Mouse (Mus musculus) stomach, embryonic 16.5 days (tissue): Measurements from ENCODE around the gene Srcap. TPM values are rescaled to one million over a fixed set of nuclear protein-coding genes. Genes with fewer than 3 reads are reported as not detected.

ENCODE experiments used
- ATAC-seq: fragments of 200-750 bp; cut with Nextera tagmentation; 2 replicates; pipeline ENCODE4 v1.8.0; 2017; ENCODE audit warnings: moderate number of reproducible peaks, moderate TSS enrichment; ENCODE audit not compliant: insufficient read depth, low FRiP score
- H3K27ac ChIP-seq: fragments of 300-500 bp; sonication (generic); 2 replicates; pipeline ENCODE4 v1.5.1; 2014; ENCODE audit warnings: low read length
- H3K27me3 ChIP-seq: fragments of 300-500 bp; sonication (generic); 2 replicates; pipeline ENCODE4 v1.6.1; 2014; ENCODE audit warnings: low read length, control low read depth, mixed read lengths; ENCODE audit not compliant: control insufficient read depth, insufficient read depth
- H3K36me3 ChIP-seq: fragments of 300-500 bp; sonication (generic); 2 replicates; pipeline ENCODE4 v1.6.1; 2014; ENCODE audit warnings: low read length; ENCODE audit not compliant: control insufficient read depth, insufficient read depth
- H3K4me1 ChIP-seq: fragments of 300-500 bp; sonication (generic); 2 replicates; pipeline ENCODE4 v1.6.1; 2014; ENCODE audit warnings: low read length, control low read depth, mixed read lengths; ENCODE audit not compliant: control insufficient read depth, insufficient read depth
- H3K4me2 ChIP-seq: fragments of 300-500 bp; sonication (generic); 2 replicates; pipeline ENCODE4 v1.6.1; 2014; ENCODE audit warnings: low read depth, low read length, mixed read lengths
- H3K4me3 ChIP-seq: fragments of 300-500 bp; sonication (generic); replicated peaks from 2 replicates; pipeline ENCODE4 v1.5.1; 2014; ENCODE audit warnings: mild to moderate bottlenecking, low read length
- H3K9ac ChIP-seq: fragments of 300-500 bp; sonication (generic); 2 replicates; pipeline ENCODE4 v1.6.1; 2014; ENCODE audit warnings: low read length
- H3K9me3 ChIP-seq: fragments of 300-500 bp; sonication (generic); replicated peaks from 2 replicates; pipeline ENCODE4 v1.6.1; 2016; ENCODE audit warnings: low read length, control low read depth; ENCODE audit not compliant: control insufficient read depth
- WGBS: fragments of 180-500 bp; shearing (Covaris S2); extraction: QIAGEN DNeasy Blood & Tissue Kit; methylation state at CpG from one replicate; pipeline ENCODE4 v1.1.7; 2014; 5-methylcytosine and 5-hydroxymethylcytosine counted together
- polyA plus RNA-seq: library from polyadenylated mRNA; unstranded; fragments of >200 nt; fragmentation: Nextera tagmentation; extraction: Ambion mirVana; gene quantifications from 2 replicates; pipeline ENCODE4 v1.2.1, GENCODE M21; 2015

The Srcap gene
- polyA plus RNA-seq, 1 experiment from 2014 or later = 32.4 TPM

DNA sequence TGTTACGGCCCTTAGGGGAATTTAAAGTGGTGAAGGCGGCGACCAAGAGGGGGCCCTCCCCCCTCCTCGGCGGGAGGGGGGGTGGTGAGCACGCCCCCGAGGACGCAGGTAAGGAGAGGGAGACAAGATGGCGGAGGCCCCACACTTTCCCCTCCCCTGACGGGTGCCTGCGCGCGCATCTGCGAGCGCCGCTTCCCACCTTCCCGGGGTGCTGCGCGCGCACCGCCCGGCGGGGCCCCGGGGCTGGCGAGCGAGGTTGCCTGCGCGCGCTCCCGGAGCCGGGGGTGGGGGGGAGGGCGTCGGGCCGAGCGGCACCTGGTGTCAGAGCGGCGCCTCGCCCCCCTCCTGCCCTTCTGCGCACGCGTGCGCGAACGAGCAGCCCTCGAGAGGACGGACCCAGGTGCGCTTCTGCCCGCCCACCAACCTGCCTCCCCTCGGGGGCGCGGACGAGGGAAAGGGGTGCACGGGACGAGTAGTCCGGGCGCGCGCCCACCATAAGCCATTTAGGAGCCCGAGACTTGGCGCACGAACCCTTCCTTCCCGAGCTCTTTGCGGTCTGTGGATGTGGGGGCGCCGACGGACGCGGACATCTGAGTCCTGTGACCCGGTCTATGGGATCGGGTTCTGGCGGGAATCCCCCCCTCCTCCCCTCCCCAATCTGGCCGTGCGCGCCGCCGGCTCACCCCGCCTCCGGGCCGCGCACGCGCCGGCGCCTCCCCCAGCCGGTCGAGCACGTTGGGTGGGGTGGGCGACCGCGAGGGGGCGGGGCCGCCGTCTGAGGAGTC lies 640 bp downstream of the Srcap start:
- peak overlapping the region; percentile 91 for H3K4me3 ChIP-seq
- H3K36me3 ChIP-seq = peaks cover 11% of the 10 kb centered on the region; the same call in 1 of the 2 replicates
- H3K4me1 ChIP-seq = peaks cover 17% of the 10 kb centered on the region
- peak overlapping the region; percentile 99 for H3K27ac ChIP-seq
- H3K27me3 ChIP-seq = no peaks in the 10 kb centered on the region
- peak overlapping the region; percentile 67 for H3K4me2 ChIP-seq
- H3K9ac ChIP-seq = peak overlapping the region; percentile 94
- WGBS = 0% methylated on average over 72 of the region's 93 CpGs
- no peaks in the 10 kb centered on the region for H3K9me3 ChIP-seq
- ATAC-seq = peak; percentile 91

DNA sequence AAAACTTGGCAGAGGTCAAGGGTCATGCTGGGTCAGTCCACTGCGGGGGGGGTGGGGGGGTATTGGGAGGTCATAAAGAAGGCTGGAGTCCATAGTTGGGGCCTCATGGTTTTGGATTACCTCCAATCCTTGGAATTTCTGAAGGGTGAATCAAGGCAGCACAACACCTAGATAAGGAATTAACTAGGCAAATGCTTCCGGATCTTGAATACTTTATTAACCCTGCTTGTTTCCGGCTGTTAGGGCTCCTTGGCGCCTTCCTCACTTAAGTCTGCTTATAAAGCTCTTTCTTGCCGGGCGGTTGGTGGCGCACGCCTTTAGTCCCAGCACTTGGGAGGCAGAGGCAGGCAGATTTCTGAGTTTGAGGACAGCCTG lies 1.2 kb downstream of the Srcap start:
- ATAC-seq = no peak
- WGBS = 29% methylated on average over 8 of the region's 8 CpGs
- H3K9ac ChIP-seq = peak overlapping the region; percentile 94

DNA sequence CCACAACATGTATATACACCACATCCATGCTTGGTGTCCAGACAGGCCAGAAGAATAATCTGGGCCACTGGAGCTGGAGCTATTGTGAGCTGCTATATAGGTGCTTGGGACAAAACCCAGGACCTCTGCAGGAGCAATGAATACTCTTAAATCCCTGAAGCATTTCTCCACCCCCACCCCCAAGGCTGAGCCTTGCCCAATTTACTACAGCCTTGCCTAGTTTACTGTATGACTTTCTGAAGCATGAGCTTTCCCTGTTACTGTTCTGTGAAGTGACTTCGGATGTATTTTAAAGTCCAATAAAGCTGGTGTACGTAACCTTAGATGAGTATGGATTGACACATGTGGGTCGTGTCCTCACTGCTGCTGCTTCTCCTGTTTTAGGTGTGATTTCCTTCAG lies 2.0 kb downstream of the Srcap start:
- 66% methylated on average over 3 of the region's 3 CpGs for WGBS
- H3K36me3 ChIP-seq = peaks cover 11% of the 10 kb centered on the region; the same call in 1 of the 2 replicates
- ATAC-seq = no peak

More for the DNA sequence above, 1.2 kb downstream of the Srcap start:
- Histone ChIP-seq H3K27me3 (no peaks in the 10 kb centered on the region), H3K9me3 (no peaks in the 10 kb centered on the region), H3K4me3 (peak overlapping the region; percentile 91), H3K36me3 (peaks cover 11% of the 10 kb centered on the region; the same call in 1 of the 2 replicates), H3K27ac (peak overlapping the region; percentile 99), H3K4me1 (peaks cover 17% of the 10 kb centered on the region), H3K4me2 (peak overlapping the region; percentile 67)

DNA sequence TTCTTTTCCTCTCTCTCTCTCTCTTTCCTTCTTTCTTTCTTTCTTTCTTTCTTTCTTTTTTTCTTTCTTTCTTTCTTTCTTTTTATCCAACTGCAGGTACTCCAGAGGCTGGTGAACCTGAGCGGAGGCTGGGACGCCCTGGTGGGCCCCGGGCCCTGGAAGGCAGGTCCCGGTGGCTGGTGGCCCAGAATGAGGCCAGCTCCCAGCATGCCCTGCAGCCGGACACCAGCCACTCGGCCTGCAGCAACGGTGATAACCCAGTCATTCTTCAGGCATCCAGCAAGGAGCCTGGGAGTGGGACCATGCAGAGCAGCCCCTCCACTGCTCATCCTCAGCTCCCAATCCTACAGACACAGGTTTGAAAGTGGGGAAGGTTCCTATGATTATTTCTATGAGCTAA lies 4.1 kb downstream of the Srcap start:
- Histone ChIP-seq H3K4me3 (no peak overlapping the region), H3K27me3 (no peaks in the 10 kb centered on the region), H3K9me3 (no peaks in the 10 kb centered on the region), H3K36me3 (peaks cover 16% of the 10 kb centered on the region; the same call in 1 of the 2 replicates), H3K9ac (no peak overlapping the region), H3K4me1 (peaks cover 17% of the 10 kb centered on the region), H3K4me2 (no peak overlapping the region), H3K27ac (no peak overlapping the region)
- WGBS = 92% methylated on average over 7 of the region's 7 CpGs
- no peak for ATAC-seq

More for the DNA sequence above, 2.0 kb downstream of the Srcap start:
- Histone ChIP-seq H3K9ac (no peak overlapping the region; the same call in 1 of the 2 replicates), H3K27ac (peak overlapping the region; percentile 99), H3K27me3 (no peaks in the 10 kb centered on the region), H3K4me2 (peak overlapping the region; percentile 67), H3K4me3 (peak overlapping the region; percentile 91), H3K9me3 (no peaks in the 10 kb centered on the region), H3K4me1 (peaks cover 17% of the 10 kb centered on the region)

DNA sequence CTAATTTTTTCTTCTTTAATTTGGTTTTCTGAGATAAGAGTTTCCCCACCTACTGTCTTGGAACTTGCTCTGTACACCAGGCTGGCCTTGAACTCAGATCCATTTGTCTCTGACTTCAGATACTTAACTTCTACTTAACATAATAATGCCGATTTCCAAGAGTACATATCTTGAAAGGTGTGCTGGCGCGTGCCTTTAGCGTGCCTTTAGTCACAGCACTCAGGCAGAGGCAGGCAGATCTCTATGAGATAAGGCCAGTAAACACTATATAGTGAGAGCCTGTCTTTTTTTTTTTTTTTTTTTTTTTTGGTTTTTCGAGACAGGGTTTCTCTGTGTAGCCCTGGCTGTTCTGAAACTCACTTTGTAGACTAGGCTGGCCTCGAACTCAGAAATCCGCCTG lies 4.6 kb downstream of the Srcap start:
- Histone ChIP-seq H3K27ac (no peak overlapping the region), H3K4me3 (no peak overlapping the region), H3K4me2 (no peak overlapping the region), H3K4me1 (peaks cover 14% of the 10 kb centered on the region), H3K9ac (no peak overlapping the region), H3K36me3 (peaks cover 18% of the 10 kb centered on the region), H3K27me3 (no peaks in the 10 kb centered on the region), H3K9me3 (no peaks in the 10 kb centered on the region)
- ATAC-seq = no peak
- 95% methylated on average over 6 of the region's 7 CpGs for WGBS

DNA sequence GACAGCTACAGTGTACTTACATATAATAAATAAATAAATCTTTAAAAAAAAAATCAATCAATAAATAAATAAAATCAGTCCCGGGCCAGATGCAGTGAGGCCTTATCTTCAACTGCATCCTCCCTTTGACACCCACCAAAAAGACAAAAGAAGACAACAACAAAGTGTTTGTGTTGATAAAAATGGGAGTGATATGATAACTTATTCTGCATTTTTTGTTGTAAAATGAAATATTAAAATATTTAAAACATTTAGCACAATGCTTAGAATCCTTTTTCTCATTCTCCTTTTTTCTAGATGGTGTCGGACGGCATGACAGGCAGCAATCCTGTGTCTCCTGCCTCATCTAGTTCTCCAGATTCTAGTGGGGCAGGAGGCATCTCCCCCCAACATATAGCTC lies 7.5 kb downstream of the Srcap start, which contains the start of gene Gm42715:
Gene Gm42715 (plus strand): TSS at position 301 of the 400 bp plus-strand sequence.
- Histone ChIP-seq H3K4me1 (no peaks in the 10 kb centered on the region), H3K27me3 (no peaks in the 10 kb centered on the region), H3K4me2 (no peak within 1 kb of the TSS), H3K9me3 (no peaks in the 10 kb centered on the region), H3K27ac (no peak within 1 kb of the TSS), H3K36me3 (peaks cover 22% of the 10 kb centered on the region), H3K4me3 (no peak within 1 kb of the TSS), H3K9ac (no peak within 1 kb of the TSS)
- 87% methylated on average over 3 of the region's 3 CpGs for WGBS
- no peak for ATAC-seq

DNA sequence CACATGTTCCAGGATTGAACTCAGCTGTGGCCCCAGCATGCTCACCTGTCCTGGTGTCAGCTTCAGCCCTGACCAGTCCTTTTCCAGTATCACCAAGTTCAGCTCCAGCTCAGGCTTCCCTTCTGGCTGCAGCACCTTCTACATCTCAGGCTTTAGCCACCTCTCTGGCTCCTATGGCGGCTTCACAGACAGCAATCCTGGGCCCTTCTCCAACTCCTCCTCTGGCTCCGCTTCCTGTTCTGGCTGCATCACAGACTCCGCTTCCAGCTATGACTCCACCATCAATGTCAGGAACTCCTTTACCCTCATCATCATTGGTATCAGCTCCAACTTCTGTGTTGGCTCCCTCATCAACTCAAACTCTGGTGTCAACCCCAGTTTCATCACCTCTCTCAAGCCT lies 29.9 kb downstream of the Srcap start:
- no peak overlapping the region for H3K9ac ChIP-seq
- WGBS = 89% methylated on average over 3 of the region's 3 CpGs
- peaks cover 51% of the 10 kb centered on the region for H3K36me3 ChIP-seq
- no peak for ATAC-seq
- H3K27ac ChIP-seq = no peak overlapping the region
- H3K27me3 ChIP-seq = no peaks in the 10 kb centered on the region
- H3K4me1 ChIP-seq = no peaks in the 10 kb centered on the region
- no peak overlapping the region for H3K4me3 ChIP-seq
- H3K4me2 ChIP-seq = no peak overlapping the region
- H3K9me3 ChIP-seq = no peaks in the 10 kb centered on the region

DNA sequence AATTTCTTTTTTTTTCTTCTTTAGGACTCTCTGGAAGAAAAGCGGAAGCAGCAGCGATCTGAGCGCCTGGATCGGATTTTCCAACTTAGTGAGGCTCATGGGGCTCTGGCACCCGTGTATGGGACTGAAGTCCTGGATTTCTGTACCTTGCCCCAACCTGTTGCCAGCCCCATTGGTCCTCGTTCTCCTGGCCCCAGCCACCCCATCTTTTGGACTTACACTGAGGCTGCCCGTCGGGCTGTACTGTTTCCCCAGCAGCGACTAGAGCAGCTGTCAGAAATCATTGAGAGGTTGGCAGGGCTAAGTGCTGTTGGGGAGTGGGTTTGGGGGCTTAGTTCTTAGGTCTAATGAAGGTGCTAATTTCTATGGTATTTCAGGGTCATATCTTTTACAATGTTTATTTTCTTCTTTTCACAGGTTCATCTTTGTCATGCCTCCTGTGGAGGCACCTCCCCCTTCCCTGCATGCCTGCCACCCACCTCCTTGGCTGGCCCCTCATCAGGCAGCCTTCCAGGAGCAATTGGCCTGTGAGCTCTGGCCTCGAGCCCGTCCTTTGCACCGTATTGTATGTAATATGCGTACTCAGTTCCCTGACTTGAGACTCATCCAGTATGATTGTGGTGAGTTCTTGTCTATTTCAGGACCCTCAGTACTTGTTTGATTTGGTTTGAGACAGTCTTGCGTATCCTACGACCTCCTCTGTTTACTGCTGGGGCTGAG lies 37.5 kb downstream of the Srcap start:
- Histone ChIP-seq H3K9me3 (no peaks in the 10 kb centered on the region), H3K4me3 (no peak overlapping the region), H3K4me1 (no peaks in the 10 kb centered on the region), H3K36me3 (peaks cover 15% of the 10 kb centered on the region), H3K9ac (no peak overlapping the region), H3K4me2 (no peak overlapping the region), H3K27ac (no peak overlapping the region), H3K27me3 (no peaks in the 10 kb centered on the region)
- 86% methylated on average over 15 of the region's 15 CpGs for WGBS
- no peak for ATAC-seq

DNA sequence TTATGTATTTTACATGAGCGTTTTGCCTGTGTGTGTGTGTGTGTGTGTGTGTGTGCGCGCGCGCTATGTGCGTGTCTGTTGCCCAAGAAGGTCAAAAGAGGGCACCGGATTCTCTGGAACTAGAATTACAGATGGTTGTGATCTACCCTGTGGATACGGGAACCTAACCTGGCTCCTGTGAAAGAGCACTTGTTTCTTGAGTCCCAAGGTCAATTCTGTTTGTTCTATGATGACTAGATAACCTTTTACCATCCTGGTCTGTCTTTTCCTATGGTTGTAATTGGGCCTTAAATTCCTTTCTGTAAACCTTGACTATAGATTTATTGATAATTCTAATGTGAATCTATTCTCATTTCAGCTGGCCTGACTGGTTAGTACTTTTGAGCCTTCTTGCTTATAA lies 39.8 kb downstream of the Srcap start:
- no peak overlapping the region for H3K9ac ChIP-seq
- H3K9me3 ChIP-seq = no peaks in the 10 kb centered on the region
- no peaks in the 10 kb centered on the region for H3K27me3 ChIP-seq
- no peak overlapping the region for H3K27ac ChIP-seq
- H3K4me2 ChIP-seq = no peak overlapping the region
- peaks cover 25% of the 10 kb centered on the region for H3K36me3 ChIP-seq
- no peak overlapping the region for H3K4me3 ChIP-seq
- no peak for ATAC-seq
- no peaks in the 10 kb centered on the region for H3K4me1 ChIP-seq
- WGBS = 90% methylated on average over 8 of the region's 8 CpGs
